Mouse (Mus musculus): ENCODE data around the gene Myh15.

GRCm38 (mm10) chr16:49193521-49193920, 136.2 kb downstream of the Myh15 start:
- TF ChIP-seq CTCF (IDR thresholded peaks at IDR 0.05), result no peak
- no peak for TF ChIP-seq POLR2A (IDR thresholded peaks at IDR 0.05; ENCODE audit: insufficient read depth, low read depth, low read length)
